Mouse (Mus musculus) urinary bladder, postnatal 14 days (tissue): Measurements from ENCODE around the gene Gadl1.
A peak's percentile ranks its signal among the peaks of the same experiment; 100 is the strongest.
"Not testable (repeated sequence)": the region's sequence is repeated elsewhere in the genome, so short reads cannot be mapped to it uniquely, and the experiment has no call there.

Source experiments
- DNase-seq: peaks from one replicate; pipeline ENCODE4 v3.0.0; 2021; ENCODE audit warnings: low spot score

Gene Gadl1

DNA sequence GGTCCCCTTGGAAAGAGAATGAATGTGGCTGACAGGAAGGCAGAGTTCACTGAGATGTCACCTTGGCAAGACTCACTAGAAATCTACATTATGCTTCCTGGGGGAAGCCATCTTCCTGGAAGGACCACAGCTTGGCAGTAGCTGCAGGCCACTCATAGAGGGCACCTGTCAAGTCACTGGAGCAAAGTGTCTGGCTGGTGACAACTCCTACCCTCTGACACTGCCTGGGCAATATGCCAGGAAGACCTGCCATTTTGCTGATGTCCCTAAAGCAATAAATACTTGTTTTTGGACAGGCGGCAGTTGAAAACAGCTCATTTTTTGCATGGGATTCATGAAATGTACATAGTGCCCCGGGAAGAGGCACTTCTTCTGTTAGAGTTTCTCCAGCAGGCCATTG is 119.8 kb downstream of the Gadl1 start:
- no peak for DNase-seq

DNA sequence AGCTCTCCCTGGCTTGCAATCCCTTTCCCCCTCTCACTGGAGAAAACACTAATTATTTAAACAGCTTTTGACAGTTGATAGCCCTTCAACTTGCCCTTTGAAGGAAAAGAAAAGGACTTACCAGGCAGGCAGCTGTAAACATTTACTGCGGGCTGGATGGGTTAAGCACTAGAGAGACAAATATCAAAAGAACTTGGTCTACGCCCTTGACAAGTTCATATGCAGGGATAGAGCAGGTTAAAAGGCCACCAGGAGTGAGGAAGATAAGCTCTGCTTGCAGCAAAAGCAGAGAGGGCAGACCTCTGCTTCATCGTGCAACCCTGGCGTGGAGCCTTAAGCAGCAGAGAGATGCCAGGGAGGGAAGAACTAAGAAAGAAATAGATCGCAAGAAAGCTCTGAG is 123.5 kb downstream of the Gadl1 start:
- DNase-seq = no peak

DNA sequence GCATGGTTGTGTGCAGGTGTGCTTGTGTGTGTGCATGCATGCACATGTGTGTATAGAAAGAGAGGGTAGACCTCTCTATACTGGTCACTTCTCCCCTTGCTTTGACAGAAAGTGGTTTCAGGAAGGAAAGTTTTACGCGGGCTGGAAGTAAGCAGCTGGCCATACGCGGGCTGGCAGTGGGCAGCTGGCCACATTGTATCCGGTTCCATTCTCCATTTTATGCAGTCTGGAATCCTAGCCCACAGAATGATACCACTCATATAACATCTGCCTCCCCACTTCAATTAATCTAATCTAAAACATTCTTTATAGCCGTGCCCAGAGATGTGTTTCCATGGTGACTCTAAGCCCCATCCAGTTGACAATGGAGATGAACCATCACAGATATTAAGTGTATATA is 129.0 kb downstream of the Gadl1 start:
- no peak for DNase-seq

- no peak for DNase-seq
Observed at GRCm38 (mm10) chr9:116039981-116040380, 130.7 kb downstream of the Gadl1 start.

DNA sequence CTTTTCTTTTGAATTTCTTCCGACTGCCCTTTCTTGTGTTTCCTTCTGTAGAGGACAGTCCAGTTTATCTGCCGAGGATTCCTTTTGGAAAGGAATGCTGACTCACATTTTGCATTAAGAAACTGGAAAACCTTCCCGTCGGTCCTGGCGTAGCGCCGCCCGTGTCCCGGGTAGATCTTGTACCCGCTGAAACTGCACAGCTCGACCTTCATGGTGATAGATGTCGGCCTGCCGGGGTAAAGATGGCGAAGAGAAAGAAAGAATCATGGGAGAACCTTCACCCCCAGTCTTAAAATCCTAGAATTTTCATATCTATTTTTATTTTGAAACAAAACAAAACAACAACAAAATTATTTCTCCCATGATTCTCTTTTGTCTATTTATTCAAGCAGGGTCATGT is 131.6 kb downstream of the Gadl1 start:
- DNase-seq = not testable (repeated sequence)

GRCm38 (mm10) chr9:116041369-116041768 is 132.1 kb downstream of the Gadl1 start:
- DNase-seq = no peak

DNA sequence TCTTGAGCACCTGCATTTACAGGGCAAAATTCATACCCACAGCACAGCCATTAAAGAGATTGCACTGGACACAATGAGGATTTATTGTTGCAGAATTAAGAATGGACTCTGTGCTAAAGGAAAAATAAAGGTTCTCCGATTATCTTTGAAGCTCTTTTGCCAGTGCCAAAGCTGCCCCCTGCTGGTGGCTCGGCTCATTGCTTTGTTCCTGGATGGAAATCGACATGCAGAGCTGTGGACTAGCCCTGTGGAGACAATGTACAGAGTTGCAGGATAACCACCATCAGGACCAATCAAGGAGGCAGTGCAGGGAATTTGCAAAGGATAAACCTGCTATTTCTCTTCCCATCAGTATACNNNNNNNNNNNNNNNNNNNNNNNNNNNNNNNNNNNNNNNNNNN is 132.5 kb downstream of the Gadl1 start:
- peak; percentile 85 for DNase-seq

DNA sequence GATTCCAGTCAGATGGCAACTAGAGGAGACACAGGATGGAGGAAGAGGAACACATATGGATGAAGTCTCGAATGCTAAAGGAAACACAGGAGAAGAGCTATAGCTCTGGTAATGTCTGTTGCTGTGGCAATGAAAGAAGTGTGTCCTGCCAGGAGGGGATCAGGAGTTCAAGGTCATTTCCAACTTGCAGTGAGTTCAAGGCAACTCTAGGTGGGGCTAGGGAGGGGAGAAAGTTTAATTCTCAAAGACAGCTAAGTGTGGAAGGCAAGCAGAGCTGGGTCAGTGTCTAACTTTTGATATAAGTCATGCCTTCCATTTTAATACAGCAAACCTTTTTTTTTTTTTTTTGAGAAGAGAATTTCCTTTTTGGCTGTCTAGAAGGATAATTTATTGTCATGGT is 140.7 kb downstream of the Gadl1 start:
- no peak for DNase-seq

DNA sequence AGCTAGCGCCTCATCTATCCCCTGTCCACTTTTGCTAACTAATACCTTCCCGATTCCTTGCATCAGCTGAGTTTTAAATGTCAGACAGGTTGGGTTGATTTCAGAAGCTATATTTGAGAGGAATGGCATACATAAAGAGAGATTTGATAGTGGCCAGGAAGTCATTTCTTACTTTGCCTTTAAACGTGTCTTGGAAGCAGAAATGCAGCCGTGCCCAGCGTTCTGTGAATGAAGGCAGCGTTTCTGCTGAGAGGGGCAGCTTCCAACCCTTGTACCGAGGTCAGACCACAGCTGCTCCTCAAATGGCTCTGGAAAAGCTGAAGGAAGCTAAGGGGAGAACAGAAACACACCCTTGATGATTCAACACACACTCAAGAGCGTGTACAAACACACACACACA is 144.7 kb downstream of the Gadl1 start:
- DNase-seq = no peak

GRCm38 (mm10) chr9:116058475-116058874 is 149.2 kb downstream of the Gadl1 start:
- no peak for DNase-seq

- DNase-seq = no peak
Observed at GRCm38 (mm10) chr9:116059156-116059555, 149.9 kb downstream of the Gadl1 start.

GRCm38 (mm10) chr9:116060691-116061090 is 151.4 kb downstream of the Gadl1 start:
- no peak for DNase-seq

- no peak for DNase-seq
Observed at GRCm38 (mm10) chr9:116064774-116065173, 155.5 kb downstream of the Gadl1 start.

- DNase-seq = not testable (repeated sequence)
Observed at GRCm38 (mm10) chr9:116071561-116071960, 162.3 kb downstream of the Gadl1 start.

DNA sequence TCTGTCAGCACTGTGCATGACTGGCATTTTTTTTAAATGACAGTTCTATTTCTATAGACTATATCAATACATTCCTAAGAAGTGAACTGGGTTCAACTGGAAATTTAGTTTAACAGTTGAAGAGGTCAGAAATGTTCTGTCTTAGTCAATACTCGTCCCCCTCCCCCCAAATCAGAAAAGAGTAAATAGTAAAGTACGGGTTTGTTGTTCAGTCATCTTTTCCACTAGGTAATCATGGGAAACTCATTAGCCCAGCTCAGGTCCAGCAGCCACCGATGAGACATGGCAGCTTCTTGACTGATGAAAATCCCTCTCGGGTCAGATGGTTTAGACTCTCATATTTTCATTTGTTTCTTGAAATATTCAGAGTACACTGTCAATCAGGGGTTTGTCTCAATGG is 166.9 kb downstream of the Gadl1 start:
- DNase-seq = no peak

GRCm38 (mm10) chr9:116076946-116077345 is 167.7 kb downstream of the Gadl1 start:
- no peak for DNase-seq

- DNase-seq = no peak
Observed at GRCm38 (mm10) chr9:116077419-116077818, 168.2 kb downstream of the Gadl1 start.

- no peak for DNase-seq
Observed at GRCm38 (mm10) chr9:116081781-116082180, 172.5 kb downstream of the Gadl1 start.

GRCm38 (mm10) chr9:116083300-116083699 is 174.0 kb downstream of the Gadl1 start:
- no peak for DNase-seq

- DNase-seq = no peak
Observed at GRCm38 (mm10) chr9:116083726-116084323, 174.6 kb downstream of the Gadl1 start.

DNA sequence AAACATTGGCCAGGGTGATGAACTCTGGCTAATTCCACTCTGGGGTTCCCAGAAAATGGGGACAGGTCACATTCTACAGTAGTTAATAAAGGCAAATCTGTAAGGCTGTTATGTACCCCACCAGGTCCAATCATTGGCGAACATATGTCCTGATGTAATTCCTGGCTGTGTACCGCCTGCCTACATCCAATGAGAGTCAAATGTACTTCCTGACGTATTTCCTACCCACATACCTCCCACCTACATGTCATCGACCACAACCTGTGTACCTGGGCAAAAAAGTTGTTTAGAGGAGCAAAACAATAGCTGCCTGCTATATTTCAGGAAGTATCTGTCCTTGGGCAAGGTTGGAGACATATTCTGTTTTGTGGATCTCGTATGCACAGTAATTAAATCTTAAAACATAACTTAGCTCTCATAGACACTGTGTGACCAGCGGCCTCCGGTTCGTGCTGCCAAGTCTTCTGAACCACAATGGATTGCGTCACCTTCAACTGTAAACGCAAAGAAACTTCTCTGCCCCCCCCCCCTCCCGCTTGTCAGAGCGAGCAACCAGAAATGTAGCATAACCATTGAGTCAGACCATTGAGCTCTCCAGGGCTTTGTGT is 175.2 kb downstream of the Gadl1 start:
- no peak for DNase-seq

DNA sequence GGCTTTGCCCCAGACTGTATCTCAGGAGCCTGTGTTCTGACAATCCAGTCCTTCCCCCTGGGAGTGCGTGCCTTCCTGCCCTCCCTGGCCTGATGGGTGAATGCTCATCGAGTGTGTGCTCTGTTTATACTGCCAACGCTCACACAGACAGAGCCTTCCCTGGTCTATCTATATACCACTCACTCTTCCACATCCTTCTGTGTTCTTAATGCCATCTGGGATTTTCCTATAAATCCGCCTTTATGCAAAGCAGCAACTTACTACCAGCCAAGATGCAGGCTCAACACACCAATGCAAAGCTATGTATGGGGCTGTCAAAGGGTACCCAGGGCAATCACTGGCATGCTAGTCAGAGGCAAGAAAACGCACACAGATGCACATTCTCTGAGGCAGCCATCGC is 176.7 kb downstream of the Gadl1 start:
- no peak for DNase-seq

GRCm38 (mm10) chr9:116087263-116087662 is 178.0 kb downstream of the Gadl1 start:
- no peak for DNase-seq

DNA sequence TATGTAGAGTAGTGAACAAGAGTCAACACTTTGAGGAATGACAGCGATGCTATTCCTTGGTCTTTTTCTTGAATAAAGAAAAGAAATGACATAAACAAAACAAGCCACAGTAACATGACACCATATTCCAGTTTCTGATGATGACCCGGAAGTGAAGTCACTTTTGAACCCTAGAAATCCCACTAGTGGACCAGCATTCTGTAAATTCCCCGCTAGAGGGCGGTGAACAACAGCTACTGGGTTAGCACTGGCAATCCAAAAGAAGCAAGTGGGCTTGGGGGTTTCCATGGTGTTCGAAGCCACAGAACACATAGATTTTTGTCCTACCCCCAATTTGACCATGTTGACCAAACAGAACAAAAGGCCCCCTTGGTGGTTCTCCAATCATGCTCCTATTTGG is 178.6 kb downstream of the Gadl1 start:
- DNase-seq = peak; percentile 63
